Mouse (Mus musculus) embryonic fibroblast, embryonic 13.5 days (primary cell): ENCODE data around the gene Fancm. TPM values are rescaled to one million over a fixed set of nuclear protein-coding genes. Genes with fewer than 3 reads are reported as not detected.

Source experiments
- H3K27ac ChIP-seq: 2 replicates; pipeline ENCODE4 v1.5.1; 2012; ENCODE audit warnings: low read length, control low read depth, inconsistent platforms; ENCODE audit not compliant: insufficient read depth
- H3K4me1 ChIP-seq: 2 replicates; pipeline ENCODE4 v1.6.1; 2011; ENCODE audit warnings: low read length; ENCODE audit not compliant: control insufficient read depth, insufficient read depth
- H3K4me3 ChIP-seq: 2 replicates; pipeline ENCODE4 v1.5.1; 2011; ENCODE audit warnings: mild to moderate bottlenecking, control low read depth, low read length; ENCODE audit not compliant: insufficient read depth
- CTCF ChIP-seq: IDR thresholded peaks from 2 replicates; pipeline ENCODE4 v1.5.1; 2011; ENCODE audit warnings: mild to moderate bottlenecking, control low read depth, low read length, moderate library complexity, borderline replicate concordance; ENCODE audit not compliant: insufficient read depth
- POLR2A ChIP-seq: IDR thresholded peaks from 2 replicates; pipeline ENCODE4 v1.6.1; 2011; ENCODE audit warnings: low read depth, mild to moderate bottlenecking, control low read depth, low read length, moderate library complexity
- polyA plus RNA-seq: library from polyadenylated mRNA; stranded (reverse); fragments of >200 nt; gene quantifications from 2 replicates; pipeline ENCODE4 v1.2.4, GENCODE M21; 2011; ENCODE audit warnings: low read depth; ENCODE audit not compliant: missing spikeins, insufficient read length

The Fancm gene
- 9.2 and 12.7 TPM in 2 replicates for polyA plus RNA-seq

GRCm38 (mm10) chr12:65075085-65075732, at the start of gene Fancm:
Fancm (plus strand) TSS chr12:65075603.
- TF ChIP-seq CTCF (no peak), POLR2A (peak; percentile 71)
- peak within 1 kb of the TSS; percentile 30; the same call in 1 of the 2 replicates for H3K27ac ChIP-seq
- peak within 1 kb of the TSS; percentile 92 for H3K4me3 ChIP-seq
- no peaks in the 10 kb centered on the region for H3K4me1 ChIP-seq

DNA sequence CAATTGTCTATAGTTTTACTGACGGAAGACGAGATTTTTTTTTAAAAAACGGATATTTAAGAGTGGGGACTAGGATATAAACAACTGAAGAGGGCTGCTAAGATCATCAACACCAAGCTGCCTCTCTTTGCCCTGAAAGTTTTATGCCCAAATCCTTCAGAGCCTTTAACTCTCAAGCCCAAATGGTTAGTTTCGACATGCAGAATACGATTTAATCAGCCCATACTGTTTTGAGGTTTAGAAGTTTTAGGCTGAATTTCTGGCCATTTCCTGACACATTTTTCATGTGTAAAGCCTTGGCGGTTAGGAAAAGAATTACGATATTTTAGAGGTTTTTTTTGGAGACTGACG, 39.6 kb upstream of the Fancm start:
- Histone ChIP-seq H3K27ac (peak overlapping the region; percentile 59; the same call in 1 of the 2 replicates), H3K4me1 (peaks cover 6% of the 10 kb centered on the region), H3K4me3 (no peak overlapping the region)
- TF ChIP-seq POLR2A = no peak
- no peak for TF ChIP-seq CTCF

DNA sequence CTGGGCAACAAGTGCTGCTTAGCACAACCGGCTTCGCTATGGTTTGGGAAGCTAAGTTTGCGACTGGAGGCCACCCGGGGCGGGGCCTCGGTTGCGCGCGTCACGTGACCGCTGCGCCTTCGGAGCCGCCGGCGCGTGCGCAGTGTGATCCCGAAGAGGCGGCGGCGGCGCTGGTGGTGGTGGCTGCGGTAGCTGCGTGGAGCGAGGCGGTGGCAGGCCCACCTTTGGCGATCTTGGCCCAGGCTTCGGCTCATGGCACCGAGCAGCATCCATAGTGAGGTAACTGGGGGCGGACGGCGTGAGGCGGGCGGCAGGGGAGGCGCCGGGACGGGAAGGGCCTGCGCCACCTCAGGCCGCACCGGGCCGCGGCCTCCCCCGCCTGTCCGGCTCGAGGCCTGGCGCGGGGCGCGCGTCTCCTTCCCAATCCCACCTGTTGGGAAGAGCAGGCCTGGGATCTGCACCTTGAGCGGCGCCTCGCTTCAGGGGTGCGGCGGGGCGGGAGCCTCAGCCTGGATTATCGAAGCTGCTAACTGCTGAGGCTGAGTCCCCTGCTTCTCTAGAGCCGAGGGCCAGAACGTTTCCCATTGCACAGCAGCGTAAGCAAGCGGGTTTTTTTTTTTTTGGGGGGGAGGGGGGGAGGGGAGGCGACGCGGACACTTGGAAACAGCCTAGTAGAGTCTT, 39.1 kb upstream of the Fancm start, which contains the start of gene Prpf39:
Gene Prpf39 (plus strand): TSS at position 144 of the 681 bp plus-strand sequence.
- TF ChIP-seq POLR2A = peak; percentile 94
- TF ChIP-seq CTCF = no peak
- Histone ChIP-seq H3K4me3 (peak within 1 kb of the TSS; percentile 98), H3K27ac (peak within 1 kb of the TSS; percentile 63), H3K4me1 (peaks cover 6% of the 10 kb centered on the region)

GRCm38 (mm10) chr12:65036892-65037545, 38.4 kb upstream of the Fancm start:
- Histone ChIP-seq H3K27ac (peak overlapping the region; percentile 20; the same call in 1 of the 2 replicates), H3K4me1 (peaks cover 6% of the 10 kb centered on the region), H3K4me3 (peak overlapping the region; percentile 98)
- TF ChIP-seq CTCF (no peak), POLR2A (no peak)

- Histone ChIP-seq H3K4me1 (peaks cover 6% of the 10 kb centered on the region), H3K4me3 (no peak overlapping the region), H3K27ac (peak overlapping the region; percentile 20; the same call in 1 of the 2 replicates)
- no peak for TF ChIP-seq CTCF
- TF ChIP-seq POLR2A = no peak
These were observed 37.9 kb upstream of the Fancm start for GRCm38 (mm10) chr12:65037546-65037937.

- H3K4me1 ChIP-seq = no peaks in the 10 kb centered on the region
- H3K27ac ChIP-seq = no peak overlapping the region
- TF ChIP-seq CTCF = no peak
- no peak for TF ChIP-seq POLR2A
- no peak overlapping the region for H3K4me3 ChIP-seq
These were observed 26.6 kb upstream of the Fancm start for GRCm38 (mm10) chr12:65048799-65049198.

DNA sequence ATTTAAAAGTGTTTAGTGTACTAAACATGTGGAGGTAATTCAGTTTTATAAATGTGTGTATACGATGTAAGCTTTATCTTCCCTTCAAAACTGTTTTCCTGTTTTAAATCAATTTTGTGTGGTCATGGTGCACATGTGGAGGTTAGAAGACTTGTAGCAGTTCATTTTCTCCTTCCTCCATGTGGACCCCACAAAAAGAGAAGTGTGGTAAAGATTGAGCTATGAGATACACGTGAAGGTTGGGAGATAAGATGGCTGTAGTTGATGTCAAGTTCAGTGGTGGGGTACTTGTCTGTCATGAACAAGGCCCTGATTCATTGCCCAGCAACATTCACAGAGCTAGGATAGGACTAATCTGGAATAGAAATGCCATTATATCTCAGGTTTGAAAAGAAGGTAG, 17.2 kb upstream of the Fancm start:
- Histone ChIP-seq H3K4me1 (no peaks in the 10 kb centered on the region), H3K27ac (no peak overlapping the region), H3K4me3 (no peak overlapping the region)
- no peak for TF ChIP-seq CTCF
- no peak for TF ChIP-seq POLR2A

GRCm38 (mm10) chr12:65061082-65061481, 14.3 kb upstream of the Fancm start:
- Histone ChIP-seq H3K4me3 (no peak overlapping the region), H3K27ac (no peak overlapping the region), H3K4me1 (no peaks in the 10 kb centered on the region)
- TF ChIP-seq POLR2A (no peak), CTCF (no peak)

DNA sequence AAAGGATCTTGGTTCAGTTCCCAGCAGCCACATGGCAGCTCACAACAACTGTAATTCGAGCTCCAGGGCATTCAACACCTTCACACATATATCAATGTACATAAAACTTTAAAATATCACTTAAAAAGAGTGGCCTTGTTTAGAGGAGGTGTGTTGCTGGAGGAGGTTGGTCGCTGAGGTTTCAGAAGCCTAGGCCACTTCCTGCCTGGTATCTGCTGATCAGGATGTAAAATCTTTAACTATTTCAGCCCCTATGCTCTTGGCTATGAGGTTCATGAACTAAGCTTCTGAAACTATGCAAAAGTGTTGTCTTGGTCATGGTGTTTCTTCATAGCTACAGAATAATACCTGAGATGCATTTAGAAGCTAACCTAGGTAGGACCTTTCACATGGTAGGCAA, 10.2 kb upstream of the Fancm start:
- no peak overlapping the region for H3K27ac ChIP-seq
- H3K4me3 ChIP-seq = no peak overlapping the region
- H3K4me1 ChIP-seq = no peaks in the 10 kb centered on the region; the same call in 1 of the 2 replicates
- TF ChIP-seq CTCF (no peak), POLR2A (no peak)
